Mouse (Mus musculus) adrenal gland, adult (tissue): Measurements from ENCODE around the gene Map3k5.

Experiments
- DNase-seq, 2 experiments: peaks; one replicate each; pipeline ENCODE4 v3.0.0; 2022 to 2023; ENCODE audit warnings: low spot score in 1 of 2; ENCODE audit not compliant: inconsistent age in 2 of 2

Map3k5 gene

GRCm38 (mm10) chr10:20040677-20041076 lies 106.4 kb downstream of the Map3k5 start:
- DNase-seq = peak in 1 of 2 experiments; percentile 57

GRCm38 (mm10) chr10:20042081-20042480 lies 107.8 kb downstream of the Map3k5 start:
- DNase-seq = no peak

- no peak for DNase-seq
These were observed 109.8 kb downstream of the Map3k5 start for GRCm38 (mm10) chr10:20044051-20044450.

DNA sequence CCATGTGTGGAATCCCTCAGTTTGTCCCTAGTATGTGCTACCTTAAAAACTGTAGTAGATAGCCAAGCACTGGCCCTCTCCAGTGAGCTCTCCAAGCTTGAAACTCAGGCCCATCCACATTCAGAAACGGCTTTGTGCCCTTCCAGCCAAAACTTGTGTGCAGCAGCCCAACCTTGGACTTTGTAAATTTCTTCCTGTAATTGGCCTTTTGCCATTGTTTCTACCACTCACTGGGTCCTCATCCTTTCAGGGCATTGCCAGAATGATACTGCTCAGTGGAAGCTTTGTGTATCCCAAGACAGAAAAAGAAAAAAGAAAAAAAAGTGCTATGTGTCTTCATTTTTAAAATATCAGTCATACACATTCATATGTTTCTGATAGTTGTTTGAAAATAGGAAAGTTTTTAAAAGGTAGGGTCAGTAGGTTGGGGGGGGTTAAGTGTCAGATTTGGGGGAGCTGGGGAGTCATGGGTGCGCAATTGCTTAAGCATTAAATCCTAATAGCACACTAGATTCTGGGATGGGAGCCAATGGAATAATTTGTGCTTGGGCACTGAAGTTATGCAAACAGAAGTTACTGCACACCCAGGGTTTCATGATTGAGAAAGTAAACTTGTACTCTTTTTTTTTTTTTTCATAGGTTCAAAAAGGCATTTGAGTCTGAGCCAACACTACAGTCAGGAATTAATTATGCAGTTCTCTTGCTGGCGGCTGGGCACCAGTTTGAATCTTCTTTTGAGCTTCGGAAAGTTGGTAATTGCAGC lies 111.6 kb downstream of the Map3k5 start:
- DNase-seq = peak; percentile 57 to 87

DNA sequence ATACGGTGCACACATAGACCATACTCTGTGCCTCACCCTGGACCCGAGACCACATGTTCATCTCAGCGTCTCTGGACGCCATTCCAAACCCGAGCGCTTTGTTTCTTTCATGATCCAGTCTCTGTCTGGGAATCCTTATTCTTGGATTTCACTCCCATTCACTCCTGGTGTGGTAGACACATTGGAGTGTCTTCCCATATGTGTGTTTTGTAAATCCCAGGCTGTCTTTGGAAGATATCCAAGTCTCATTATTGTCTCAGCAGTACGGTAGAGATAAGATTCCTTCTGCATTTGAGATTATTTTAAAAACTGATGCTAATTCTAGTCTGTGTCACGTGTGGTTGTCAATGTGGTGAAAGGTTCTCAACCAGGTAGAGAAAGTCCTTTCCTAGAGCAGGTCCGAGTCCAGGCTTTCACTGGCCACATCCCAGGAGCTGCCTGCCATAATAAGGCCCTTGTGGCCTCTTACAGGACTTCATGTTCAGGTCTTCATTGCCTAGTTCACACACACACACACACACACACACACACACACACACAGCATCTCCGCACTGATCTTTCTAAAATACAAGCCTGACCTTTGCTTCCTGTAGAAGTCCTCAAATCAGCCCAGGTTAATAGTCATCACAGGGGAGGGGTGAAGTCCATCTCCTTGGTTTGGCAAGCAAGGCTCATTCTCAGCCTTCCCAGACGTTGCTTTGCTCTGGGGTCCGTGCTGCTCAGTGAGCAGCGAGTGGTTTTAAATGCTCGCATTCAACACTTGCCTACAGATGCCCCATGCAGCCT lies 122.8 kb downstream of the Map3k5 start:
- no peak for DNase-seq

GRCm38 (mm10) chr10:20058031-20058430 lies 123.8 kb downstream of the Map3k5 start:
- DNase-seq = no peak

DNA sequence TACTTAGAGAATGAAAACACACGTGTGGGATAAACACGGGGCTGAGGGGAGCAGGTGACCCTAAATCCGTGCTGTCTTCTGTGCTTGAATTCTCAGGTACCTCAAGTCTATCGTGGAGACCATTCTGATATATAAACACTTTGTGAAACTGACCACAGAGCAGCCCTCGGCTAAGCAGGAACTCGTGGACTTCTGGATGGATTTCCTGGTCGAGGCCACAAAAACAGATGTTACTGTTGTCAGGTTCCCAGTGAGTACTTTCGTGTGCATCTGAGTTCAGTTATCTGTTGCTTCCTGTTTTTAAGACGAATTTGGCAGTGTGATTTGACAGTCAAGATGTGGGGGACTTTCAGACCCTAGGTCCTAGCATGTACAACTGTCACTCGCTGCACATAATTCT lies 124.6 kb downstream of the Map3k5 start:
- no peak for DNase-seq

- DNase-seq = no peak
These were observed 126.2 kb downstream of the Map3k5 start for GRCm38 (mm10) chr10:20060320-20060970.

- peak; percentile 45 to 82 for DNase-seq
These were observed 130.4 kb downstream of the Map3k5 start for GRCm38 (mm10) chr10:20064556-20065207.

DNA sequence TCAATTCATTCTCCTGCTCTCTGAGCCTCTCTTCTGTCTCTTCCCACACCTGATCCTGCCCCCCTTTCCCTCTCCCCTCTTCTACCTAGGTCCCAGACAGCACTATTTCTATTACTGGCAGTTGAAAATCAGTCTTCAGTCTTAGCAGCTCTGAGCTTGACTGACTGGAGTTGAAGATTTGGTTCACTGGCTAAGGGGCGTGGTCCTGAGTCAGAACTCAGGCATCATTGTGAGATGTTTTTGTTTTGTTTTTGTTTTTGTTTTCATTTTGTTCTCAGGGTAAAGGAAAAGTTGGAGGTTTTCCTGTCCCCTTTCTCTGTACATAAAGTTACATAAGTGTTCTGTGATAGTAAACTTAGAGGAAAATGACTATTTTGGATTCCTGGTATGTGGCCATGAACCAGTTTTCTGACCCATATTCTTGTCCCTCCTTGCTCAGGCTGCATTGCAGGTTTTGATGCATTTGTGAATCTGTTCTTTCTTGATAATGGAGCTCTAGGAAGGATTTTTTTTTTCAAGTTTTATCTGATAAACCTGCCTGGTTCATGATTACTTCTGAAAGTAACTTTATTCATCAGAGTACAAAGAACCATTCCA lies 131.9 kb downstream of the Map3k5 start:
- DNase-seq = peak in 1 of 2 experiments; percentile 67

DNA sequence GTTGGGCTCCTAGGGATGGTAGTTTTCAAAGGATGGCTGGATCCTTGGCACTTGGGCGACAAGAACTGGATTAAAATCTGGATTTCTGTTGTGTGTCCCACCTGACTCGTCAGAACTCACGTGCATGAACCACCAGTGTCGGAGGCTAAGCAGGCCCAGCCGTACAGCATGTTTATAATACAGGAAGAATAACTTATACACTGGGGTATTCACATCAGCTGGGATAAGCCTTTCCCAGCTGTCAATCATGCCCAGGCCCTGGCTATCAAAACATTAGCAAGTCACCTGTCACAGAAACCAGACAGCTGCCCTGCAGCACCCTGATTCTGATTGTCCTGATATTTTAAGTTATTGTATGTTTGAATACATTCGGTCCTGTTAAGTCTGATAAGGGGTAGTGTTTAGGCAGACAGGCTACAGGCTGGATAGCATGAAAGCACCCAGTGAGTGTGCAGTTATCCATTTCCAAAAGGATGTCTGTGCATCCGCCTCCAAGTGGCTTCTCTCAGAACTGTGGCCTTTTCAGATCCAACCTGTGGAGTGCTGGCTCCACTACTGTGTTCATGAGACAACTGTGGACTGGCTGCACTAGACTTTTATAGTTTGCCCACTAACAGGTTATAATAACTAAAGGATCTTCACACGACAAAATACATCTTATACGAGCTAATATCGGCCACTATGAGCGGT lies 135.6 kb downstream of the Map3k5 start:
- DNase-seq = no peak

- DNase-seq = no peak
These were observed 136.4 kb downstream of the Map3k5 start for GRCm38 (mm10) chr10:20070576-20071109.

GRCm38 (mm10) chr10:20071716-20072115 lies 137.4 kb downstream of the Map3k5 start:
- peak in 1 of 2 experiments; percentile 55 for DNase-seq

DNA sequence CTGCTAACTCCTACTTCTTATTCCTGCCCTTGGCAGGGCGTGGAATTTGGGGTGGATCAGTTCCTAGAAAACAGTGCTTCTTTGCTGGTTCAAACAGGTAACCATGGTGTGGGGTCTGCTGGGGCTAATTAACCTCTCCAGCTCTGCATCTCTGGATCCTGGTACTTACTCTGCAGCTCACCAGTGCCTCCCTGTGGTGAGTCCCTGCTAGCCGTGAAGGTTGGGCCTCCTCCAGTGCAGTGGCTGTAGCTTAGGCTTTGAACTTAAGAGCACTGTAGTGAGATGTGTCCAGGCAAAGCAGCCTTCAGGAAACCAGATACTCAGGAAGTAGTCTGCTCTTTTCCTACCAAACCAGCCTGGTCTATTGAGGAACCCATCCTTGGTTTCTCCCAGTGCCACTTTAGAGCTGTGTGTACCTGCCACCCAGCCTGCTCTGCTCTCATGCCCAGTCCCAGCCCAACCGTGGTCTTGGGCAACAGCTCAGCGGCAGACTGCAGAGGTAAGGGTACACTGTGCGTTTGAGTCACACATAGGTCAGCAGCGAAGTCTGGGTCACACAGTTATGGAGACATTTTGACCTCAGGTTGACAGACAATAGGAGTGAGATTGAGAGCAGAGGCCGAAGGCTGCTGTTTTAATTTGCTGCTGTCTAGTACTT lies 139.1 kb downstream of the Map3k5 start:
- peak; percentile 77 to 93 for DNase-seq

DNA sequence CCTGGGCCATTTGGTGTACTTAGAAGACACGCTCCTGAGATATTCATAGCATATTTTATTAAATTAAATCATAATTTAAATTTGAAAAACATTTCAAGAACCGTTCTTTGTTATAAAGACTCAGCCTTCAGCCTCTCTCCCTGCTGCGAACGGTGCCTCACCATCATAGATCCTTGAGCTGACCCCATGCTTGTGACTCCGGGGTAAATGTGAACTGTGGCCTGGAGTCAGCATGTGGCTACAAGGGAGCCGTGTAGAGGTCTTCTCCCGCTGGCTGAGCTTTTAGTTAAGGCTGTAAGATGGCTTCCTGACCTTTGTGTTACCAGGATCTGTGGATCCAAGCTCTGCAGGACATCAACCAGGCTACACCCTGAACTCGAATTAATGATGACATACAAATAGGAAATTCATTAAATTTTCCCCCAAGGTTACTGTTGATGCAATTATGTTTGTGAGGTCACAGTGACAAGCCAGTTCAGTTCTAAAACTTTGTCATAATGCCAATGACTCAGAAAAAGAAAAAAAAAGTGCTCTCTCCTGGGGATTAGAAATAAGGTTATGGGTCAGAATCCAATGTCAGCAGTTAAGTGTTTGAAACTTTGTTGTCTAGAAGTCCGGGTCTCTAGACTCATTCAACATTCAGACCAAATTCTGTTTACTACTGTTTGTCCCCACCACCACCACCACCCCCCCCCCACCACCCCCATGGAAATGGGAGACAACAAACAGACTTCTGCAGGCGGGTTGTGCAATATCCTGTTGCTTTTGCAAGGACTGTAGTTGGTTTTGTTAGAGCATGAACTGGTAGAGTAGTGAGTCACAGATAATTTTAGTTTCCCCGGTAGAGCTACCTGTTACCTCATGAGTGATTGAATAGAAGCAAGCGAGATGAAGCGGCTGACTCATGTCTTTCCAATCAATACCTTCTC lies 142.5 kb downstream of the Map3k5 start:
- peak; percentile 37 to 88 for DNase-seq

DNA sequence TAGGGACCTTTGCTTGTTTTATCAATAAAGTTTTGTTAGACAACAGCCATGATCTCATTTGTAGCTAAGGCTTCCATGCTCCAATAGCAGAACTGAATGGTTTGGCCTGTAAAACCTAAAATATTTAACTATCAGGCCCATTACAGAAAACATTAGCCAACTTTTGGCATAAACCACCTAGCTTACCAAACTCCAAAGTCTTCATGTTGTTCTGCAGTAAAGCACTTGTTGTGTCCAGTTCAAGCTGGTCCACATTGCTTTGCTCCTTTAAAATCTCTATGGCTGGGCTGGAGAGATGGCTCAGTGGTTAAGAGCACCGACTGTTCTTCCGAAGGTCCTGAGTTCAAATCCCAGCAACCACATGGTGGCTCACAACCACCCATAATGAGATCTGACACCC lies 144.1 kb downstream of the Map3k5 start:
- no peak for DNase-seq

DNA sequence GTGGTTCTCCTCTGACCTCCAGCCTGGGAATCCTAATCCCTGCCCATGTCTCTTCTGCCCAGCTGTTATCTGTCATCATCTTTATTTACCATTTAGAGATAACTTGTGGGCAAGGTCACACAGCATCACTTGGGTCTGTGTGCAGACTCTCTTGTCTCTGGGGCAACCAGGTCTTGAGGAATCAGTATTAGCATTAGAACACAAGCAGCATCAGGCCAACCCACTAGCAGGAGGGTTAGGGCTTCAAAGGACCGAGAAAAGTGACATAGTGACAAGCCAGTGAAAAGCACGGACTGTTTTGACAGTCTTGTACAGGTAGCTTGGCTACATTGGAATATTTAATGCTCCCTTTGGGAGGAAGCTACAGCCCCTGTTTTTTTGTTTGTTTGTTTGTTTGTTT lies 153.6 kb downstream of the Map3k5 start:
- no peak for DNase-seq

DNA sequence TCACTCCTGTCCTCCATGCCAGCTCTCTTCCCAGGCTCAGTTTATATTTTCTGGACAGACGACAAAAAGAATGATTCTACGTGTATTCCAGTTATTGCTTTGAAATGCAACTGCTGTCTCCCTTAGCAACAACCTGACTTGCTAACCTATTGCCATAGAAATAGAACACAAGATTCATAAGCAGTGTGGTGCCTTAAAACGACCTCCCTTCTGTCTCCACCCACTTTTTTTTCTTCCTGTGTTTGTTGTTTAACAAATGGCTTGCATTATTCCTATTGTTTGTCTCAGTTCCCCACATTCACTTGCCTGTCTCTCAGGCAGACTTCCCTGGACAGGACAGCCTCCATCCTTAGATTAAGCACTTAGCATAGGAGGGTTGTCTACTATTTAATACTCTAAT lies 154.8 kb downstream of the Map3k5 start:
- DNase-seq = no peak
